Comparison of ENCODE assay signal across 21 mouse cellular contexts in the genomic region with DNA sequence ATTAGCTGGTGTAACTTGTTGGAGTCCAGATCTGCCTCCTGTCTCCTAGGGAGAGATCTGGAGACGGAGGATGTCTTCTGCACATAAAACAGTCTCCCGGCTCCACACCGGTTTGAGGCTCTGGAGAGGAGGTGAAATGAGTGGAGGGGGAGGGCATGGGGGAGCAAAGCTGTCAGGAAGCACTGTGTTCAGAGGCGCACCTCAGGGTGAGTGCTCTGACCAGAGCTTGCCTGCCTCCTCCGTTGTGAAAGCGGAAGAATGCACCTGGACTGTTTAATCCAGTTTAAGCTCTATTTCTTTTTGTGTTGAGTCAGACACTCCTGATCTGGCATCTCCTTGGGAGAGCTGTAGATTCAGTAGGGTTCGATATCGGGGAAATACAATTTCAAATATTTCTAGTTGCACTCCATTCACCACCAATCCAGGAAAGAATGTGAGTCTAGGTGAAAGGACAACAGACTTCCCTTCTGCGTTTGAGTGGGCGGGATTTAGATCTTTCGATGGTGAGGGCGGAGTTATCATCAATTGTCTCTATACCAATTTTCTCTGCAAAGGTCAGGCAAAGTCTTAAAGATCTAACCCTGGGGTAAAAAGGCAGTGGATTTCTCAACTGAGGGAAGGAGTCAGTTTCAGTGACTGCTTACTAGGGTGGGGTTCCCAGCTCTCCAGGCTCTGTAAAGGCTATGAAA. TPM values are rescaled to one million over a fixed set of nuclear protein-coding genes. Genes with fewer than 3 reads are reported as not detected.
DNase-seq lines count a peak whose midpoint lies in the region; ATAC-seq and TF ChIP-seq lines count a peak whose summit lies in the region.
"Had no signal": no experiment of that assay in that cellular context is flagged by ENCODE, and none has a peak within 500 bp of the region (broad histone marks: within the 10 kb centered on the region; RNA-seq: fewer than 3 reads in every experiment).

No protein-coding gene starts in this region.

- H3K4me3 ChIP-seq in heart, embryonic 12.5 days, result no peak overlapping the region
- no peak overlapping the region for H3K4me3 ChIP-seq in heart, embryonic 10.5 days
- peak overlapping the region; percentile 72 for H3K4me3 ChIP-seq in E14TG2a.4 (replicated peaks; ENCODE audit: low read length)
- H3K4me3 ChIP-seq in liver, embryonic 13.5 days (replicated peaks), result no peak overlapping the region
- H3K4me3 ChIP-seq: heart, adult 2 months; hindbrain, embryonic 15.5 days; limb, embryonic 13.5 days had no signal

- H3K4me2 ChIP-seq in heart, embryonic 12.5 days, result peak overlapping the region; percentile 15; the same call in 1 of the 2 replicates
- H3K4me2 ChIP-seq in liver, embryonic 13.5 days, result 0 out of 2 replicates have a peak overlapping the region, but pooled peaks have one; percentile 2
- H3K4me2 ChIP-seq: hindbrain, embryonic 15.5 days; limb, embryonic 13.5 days had no signal

- no peaks in the 10 kb centered on the region for H3K9me3 ChIP-seq in heart, embryonic 12.5 days (replicated peaks)
- H3K9me3 ChIP-seq in heart, embryonic 10.5 days, result no peaks in the 10 kb centered on the region
- no peaks in the 10 kb centered on the region for H3K9me3 ChIP-seq in E14TG2a.4 (ENCODE audit: low read length)
- no peaks in the 10 kb centered on the region for H3K9me3 ChIP-seq in liver, embryonic 13.5 days (replicated peaks)
- H3K9me3 ChIP-seq: hindbrain, embryonic 15.5 days; limb, embryonic 13.5 days had no signal

- TF ChIP-seq CTCF in E14TG2a.4 (conservative IDR thresholded peaks at IDR 0.05; ENCODE audit: low read length), result no peak

- no peak for DNase-seq in heart, embryonic 10.5 days (ENCODE audit: low spot score)
- peak; percentile 93 for DNase-seq in R1 (ENCODE audit: low read depth, low spot score)
- no peak for DNase-seq in liver, embryonic 13.5 days
- no peak for DNase-seq in spleen, postnatal 4 days (ENCODE audit: low spot score in 2 of 2)
- DNase-seq in layer of hippocampus, postnatal 10 days (ENCODE audit: low spot score in 2 of 2), result no peak
- no peak for DNase-seq in c-Kit-positive CD71-positive TER-119-positive erythroid progenitor cells, embryonic 14.5 days (ENCODE audit: low spot score)
- DNase-seq: adrenal gland, adult 8-10 months; cerebellum, adult 11-12 months; cerebellum, postnatal 36 days; gastrocnemius, postnatal 10 days; heart, adult 2 months; heart, postnatal 10 days; layer of hippocampus, adult 9-11 months had no signal

- H3K27ac ChIP-seq in heart, embryonic 12.5 days (ENCODE audit: poor library complexity, severe bottlenecking), result no peak overlapping the region
- no peak overlapping the region for H3K27ac ChIP-seq in heart, embryonic 10.5 days
- peak overlapping the region; percentile 70 for H3K27ac ChIP-seq in liver, embryonic 13.5 days
- H3K27ac ChIP-seq: heart, adult 2 months; hindbrain, embryonic 15.5 days; limb, embryonic 13.5 days had no signal

- H3K4me1 ChIP-seq in heart, embryonic 12.5 days (replicated peaks), result peaks cover under 1% of the 10 kb centered on the region; the same call in 1 of the 2 replicates
- peaks cover 18% of the 10 kb centered on the region for H3K4me1 ChIP-seq in heart, embryonic 10.5 days
- H3K4me1 ChIP-seq in E14TG2a.4 (replicated peaks; ENCODE audit: low read depth, low read length), result peaks cover 87% of the 10 kb centered on the region
- peaks cover 6% of the 10 kb centered on the region; the same call in 1 of the 2 replicates for H3K4me1 ChIP-seq in liver, embryonic 13.5 days (replicated peaks)

- no peak overlapping the region for H3K9ac ChIP-seq in heart, embryonic 12.5 days
- no peak overlapping the region; the same call in 1 of the 2 replicates for H3K9ac ChIP-seq in liver, embryonic 13.5 days
- H3K9ac ChIP-seq: hindbrain, embryonic 15.5 days; limb, embryonic 13.5 days had no signal

- WGBS in heart, embryonic 12.5 days, result 32% methylated on average over 12 of the region's 12 CpGs
- 35% methylated on average over 12 of the region's 12 CpGs for WGBS in heart, embryonic 10.5 days
- 29% methylated on average over 12 of the region's 12 CpGs for WGBS in liver, embryonic 13.5 days (ENCODE audit: insufficient replicate concordance)

- peaks cover 16% of the 10 kb centered on the region for H3K27me3 ChIP-seq in heart, embryonic 12.5 days (replicated peaks)
- H3K27me3 ChIP-seq in heart, embryonic 10.5 days (ENCODE audit: insufficient read depth, poor library complexity, severe bottlenecking), result peaks cover 24% of the 10 kb centered on the region
- H3K27me3 ChIP-seq in E14TG2a.4 (ENCODE audit: insufficient read depth, low read length), result no peaks in the 10 kb centered on the region
- peaks cover 15% of the 10 kb centered on the region for H3K27me3 ChIP-seq in liver, embryonic 13.5 days

- ATAC-seq in heart, embryonic 12.5 days (ENCODE audit: insufficient number of reproducible peaks, low FRiP score), result no peak
- ATAC-seq in liver, embryonic 13.5 days (ENCODE audit: low read depth), result peak; percentile 34; the same call in 1 of the 2 replicates
- ATAC-seq: midbrain, embryonic 16.5 days had no signal

- no peaks in the 10 kb centered on the region for H3K36me3 ChIP-seq in heart, embryonic 12.5 days
- H3K36me3 ChIP-seq in heart, embryonic 10.5 days, result no peaks in the 10 kb centered on the region
- H3K36me3 ChIP-seq in E14TG2a.4 (ENCODE audit: insufficient read depth, low read length), result peaks cover 10% of the 10 kb centered on the region; the same call in 1 of the 2 replicates
- no peaks in the 10 kb centered on the region for H3K36me3 ChIP-seq in liver, embryonic 13.5 days
- H3K36me3 ChIP-seq: hindbrain, embryonic 15.5 days; limb, embryonic 13.5 days had no signal

RNA-seq across cellular contexts. Expression of a gene that starts 31.8 kb away (rescaled TPM):
- 6.4 and 6.7 TPM in 2 replicates for polyA plus RNA-seq in heart, embryonic 12.5 days (2016; fragmentation: Nextera tagmentation; extraction: Ambion mirVana)
- polyA plus RNA-seq in heart, embryonic 10.5 days (2016; fragmentation: Nextera tagmentation; extraction: Ambion mirVana), result 5.9 and 6.9 TPM in 2 replicates
- 0.85 and 1.0 TPM in 2 replicates for polyA plus RNA-seq in liver, embryonic 13.5 days (2015; fragmentation: Nextera tagmentation; extraction: Ambion mirVana)
- total RNA-seq in layer of hippocampus, postnatal 10 days (2021), result 10 to 100 TPM; 15.4 to 16.2 TPM
- total RNA-seq: megakaryocyte progenitor cell, adult 5-6 weeks; MEL had no signal
- polyA plus RNA-seq: C2C12 had no signal
